Mouse (Mus musculus): ENCODE data around the gene Dmd. TPM values are rescaled to one million over a fixed set of nuclear protein-coding genes. Genes with fewer than 3 reads are reported as not detected.

Dmd gene
- polyA plus RNA-seq, 1 experiment from 2014 or later, result 30.9 TPM

DNA sequence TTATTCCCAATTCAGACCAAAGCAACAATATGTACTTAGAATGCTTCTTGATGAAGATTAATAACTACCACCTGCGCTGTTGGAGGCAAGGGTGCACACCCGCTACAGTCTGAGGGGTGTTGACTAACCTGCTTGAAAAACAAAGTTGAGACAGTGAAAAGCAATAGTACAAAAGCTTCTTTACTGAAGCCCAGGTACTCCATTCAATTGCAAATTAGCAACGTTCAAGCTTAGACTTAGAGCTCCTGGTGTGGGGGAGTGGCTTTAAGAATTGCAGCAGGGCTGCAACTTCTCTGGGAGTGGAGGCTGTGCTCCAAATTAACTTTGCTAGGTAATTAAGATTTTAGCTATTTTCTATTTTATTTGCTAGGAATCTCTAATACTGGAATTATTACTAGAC lies 1495.3 kb downstream of the Dmd start:
- Histone ChIP-seq H3K27ac (ENCODE audit: low read depth) (no peak overlapping the region), H3K9me3 (ENCODE audit: control insufficient read depth, low read length) (no peaks in the 10 kb centered on the region), H3K36me3 (ENCODE audit: control insufficient read depth, insufficient read depth, low read length) (no peaks in the 10 kb centered on the region), H3K4me2 (ENCODE audit: low read length) (no peak overlapping the region), H3K9ac (ENCODE audit: low read length) (no peak overlapping the region), H3K27me3 (replicated peaks; ENCODE audit: control insufficient read depth, insufficient read depth, low read length) (no peaks in the 10 kb centered on the region), H3K4me1 (replicated peaks; ENCODE audit: control insufficient read depth, insufficient read depth, low read length) (no peaks in the 10 kb centered on the region), H3K4me3 (ENCODE audit: low read depth, low read length) (no peak overlapping the region)
- no peak for DNase-seq (ENCODE audit: low spot score)
- WGBS, result 53% methylated on average over 3 of the region's 3 CpGs
- ATAC-seq (replicated peaks; ENCODE audit: low FRiP score, low TSS enrichment, low read depth), result no peak

DNA sequence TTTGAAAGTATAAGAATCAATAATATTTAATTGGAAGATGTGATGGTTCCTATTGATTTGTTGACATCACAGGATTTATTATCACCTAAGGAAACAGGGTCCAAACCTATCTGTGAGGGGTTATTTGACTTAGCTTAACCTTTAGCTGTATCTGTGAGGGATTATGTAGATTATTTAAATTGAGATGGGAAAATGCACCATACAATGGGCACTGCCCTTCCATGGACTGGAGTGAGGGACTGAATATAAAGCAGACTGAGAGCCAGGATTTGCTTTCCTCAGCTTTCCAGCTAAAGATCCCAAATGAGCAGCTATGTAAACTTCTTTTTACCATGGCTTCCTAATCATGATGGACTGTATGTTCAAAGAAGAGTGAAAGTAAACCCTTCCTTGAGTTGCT lies 1496.0 kb downstream of the Dmd start:
- no peaks in the 10 kb centered on the region for H3K9me3 ChIP-seq (ENCODE audit: control insufficient read depth, low read length)
- ATAC-seq (replicated peaks; ENCODE audit: low FRiP score, low TSS enrichment, low read depth) (no peak), DNase-seq (ENCODE audit: low spot score) (no peak)
- no peak overlapping the region for H3K27ac ChIP-seq (ENCODE audit: low read depth)
- H3K4me1 ChIP-seq (replicated peaks; ENCODE audit: control insufficient read depth, insufficient read depth, low read length), result no peaks in the 10 kb centered on the region
- H3K4me2 ChIP-seq (ENCODE audit: low read length), result no peak overlapping the region
- no peaks in the 10 kb centered on the region for H3K27me3 ChIP-seq (replicated peaks; ENCODE audit: control insufficient read depth, insufficient read depth, low read length)
- H3K4me3 ChIP-seq (ENCODE audit: low read depth, low read length), result no peak overlapping the region
- no peak overlapping the region for H3K9ac ChIP-seq (ENCODE audit: low read length)
- H3K36me3 ChIP-seq (ENCODE audit: control insufficient read depth, insufficient read depth, low read length), result no peaks in the 10 kb centered on the region

DNA sequence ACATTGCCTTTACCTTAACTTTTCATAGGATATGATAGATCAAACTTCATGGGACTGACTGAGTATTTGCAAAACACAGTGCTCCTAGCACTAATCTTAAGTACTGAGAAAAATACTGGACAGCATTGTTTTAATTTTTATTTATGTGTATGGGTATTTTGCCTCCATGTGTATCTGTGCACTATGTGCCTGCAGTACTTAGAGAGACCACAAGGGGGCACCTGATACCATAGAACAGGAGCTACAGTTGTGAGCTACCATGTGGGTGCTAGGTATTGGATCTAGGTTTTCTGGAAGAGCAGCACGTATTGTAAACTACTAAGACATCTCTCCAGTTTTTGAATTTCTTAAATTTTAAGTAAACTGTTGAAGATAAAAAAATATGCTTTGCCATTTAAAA lies 1505.8 kb downstream of the Dmd start:
- Histone ChIP-seq H3K27me3 (replicated peaks; ENCODE audit: control insufficient read depth, insufficient read depth, low read length) (no peaks in the 10 kb centered on the region), H3K4me1 (replicated peaks; ENCODE audit: control insufficient read depth, insufficient read depth, low read length) (no peaks in the 10 kb centered on the region), H3K9me3 (ENCODE audit: control insufficient read depth, low read length) (no peaks in the 10 kb centered on the region), H3K27ac (ENCODE audit: low read depth) (no peak overlapping the region), H3K9ac (ENCODE audit: low read length) (no peak overlapping the region), H3K4me3 (ENCODE audit: low read depth, low read length) (no peak overlapping the region), H3K4me2 (ENCODE audit: low read length) (no peak overlapping the region), H3K36me3 (ENCODE audit: control insufficient read depth, insufficient read depth, low read length) (no peaks in the 10 kb centered on the region)
- WGBS, result 91% methylated on average over 1 of the region's 1 CpGs
- ATAC-seq (replicated peaks; ENCODE audit: low FRiP score, low TSS enrichment, low read depth) (no peak), DNase-seq (ENCODE audit: low spot score) (peak; percentile 52)

- ATAC-seq (replicated peaks; ENCODE audit: low FRiP score, low TSS enrichment, low read depth), result no peak
- H3K4me3 ChIP-seq (ENCODE audit: low read depth, low read length), result no peak overlapping the region
- no peaks in the 10 kb centered on the region for H3K27me3 ChIP-seq (replicated peaks; ENCODE audit: control insufficient read depth, insufficient read depth, low read length)
- no peaks in the 10 kb centered on the region for H3K36me3 ChIP-seq (ENCODE audit: control insufficient read depth, insufficient read depth, low read length)
- H3K27ac ChIP-seq (ENCODE audit: low read depth), result no peak overlapping the region
- H3K9ac ChIP-seq (ENCODE audit: low read length), result no peak overlapping the region
- H3K9me3 ChIP-seq (ENCODE audit: control insufficient read depth, low read length), result no peaks in the 10 kb centered on the region
- DNase-seq (ENCODE audit: low spot score), result no peak
- H3K4me1 ChIP-seq (replicated peaks; ENCODE audit: control insufficient read depth, insufficient read depth, low read length), result no peaks in the 10 kb centered on the region
- WGBS, result 71% methylated on average over 3 of the region's 3 CpGs
- no peak overlapping the region for H3K4me2 ChIP-seq (ENCODE audit: low read length)
Observed at GRCm38 (mm10) chrX:84514650-84515366, 1566.1 kb downstream of the Dmd start.

- no peak for ATAC-seq (replicated peaks; ENCODE audit: low FRiP score, low TSS enrichment, low read depth)
- no peak overlapping the region for H3K27ac ChIP-seq (ENCODE audit: low read depth)
- no peak overlapping the region for H3K4me3 ChIP-seq (ENCODE audit: low read depth, low read length)
- WGBS, result 95% methylated on average over 1 of the region's 1 CpGs
- no peaks in the 10 kb centered on the region for H3K9me3 ChIP-seq (ENCODE audit: control insufficient read depth, low read length)
- no peaks in the 10 kb centered on the region for H3K27me3 ChIP-seq (replicated peaks; ENCODE audit: control insufficient read depth, insufficient read depth, low read length)
- no peak overlapping the region for H3K4me2 ChIP-seq (ENCODE audit: low read length)
- no peaks in the 10 kb centered on the region for H3K4me1 ChIP-seq (replicated peaks; ENCODE audit: control insufficient read depth, insufficient read depth, low read length)
- H3K36me3 ChIP-seq (ENCODE audit: control insufficient read depth, insufficient read depth, low read length), result no peaks in the 10 kb centered on the region
- DNase-seq (ENCODE audit: low spot score), result no peak
- H3K9ac ChIP-seq (ENCODE audit: low read length), result no peak overlapping the region
Observed at GRCm38 (mm10) chrX:84551995-84552394, 1603.3 kb downstream of the Dmd start.

- DNase-seq (ENCODE audit: low spot score) (no peak), ATAC-seq (replicated peaks; ENCODE audit: low FRiP score, low TSS enrichment, low read depth) (no peak)
- H3K27ac ChIP-seq (ENCODE audit: low read depth), result no peak overlapping the region
- H3K36me3 ChIP-seq (ENCODE audit: control insufficient read depth, insufficient read depth, low read length), result no peaks in the 10 kb centered on the region
- H3K27me3 ChIP-seq (replicated peaks; ENCODE audit: control insufficient read depth, insufficient read depth, low read length), result no peaks in the 10 kb centered on the region
- no peaks in the 10 kb centered on the region for H3K4me1 ChIP-seq (replicated peaks; ENCODE audit: control insufficient read depth, insufficient read depth, low read length)
- H3K4me2 ChIP-seq (ENCODE audit: low read length), result no peak overlapping the region
- H3K4me3 ChIP-seq (ENCODE audit: low read depth, low read length), result no peak overlapping the region
- WGBS, result 5% methylated on average over 1 of the region's 1 CpGs
- H3K9ac ChIP-seq (ENCODE audit: low read length), result no peak overlapping the region
- H3K9me3 ChIP-seq (ENCODE audit: control insufficient read depth, low read length), result no peaks in the 10 kb centered on the region
Observed at GRCm38 (mm10) chrX:84553441-84553840, 1604.8 kb downstream of the Dmd start.

DNA sequence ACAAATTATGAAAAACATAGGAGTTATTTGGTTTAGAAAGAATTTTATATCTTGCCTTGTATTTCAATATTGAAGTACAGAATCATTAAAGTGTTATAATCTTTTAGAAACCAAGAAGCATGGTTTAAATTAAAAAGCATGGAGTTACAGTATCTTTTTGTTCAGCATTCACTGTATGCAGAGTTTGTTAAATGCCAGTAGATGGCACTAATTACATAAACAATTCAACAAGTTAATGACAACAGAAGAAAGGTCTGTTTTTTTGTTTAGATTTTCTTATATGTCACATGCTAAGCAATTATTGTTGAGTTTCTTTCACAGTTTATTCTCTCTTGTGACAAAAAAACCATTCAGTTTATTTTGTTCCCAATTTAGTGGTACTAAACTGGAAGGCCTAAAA lies 1649.8 kb downstream of the Dmd start:
- Histone ChIP-seq H3K27ac (ENCODE audit: low read depth) (no peak overlapping the region), H3K9me3 (ENCODE audit: control insufficient read depth, low read length) (no peaks in the 10 kb centered on the region), H3K4me1 (replicated peaks; ENCODE audit: control insufficient read depth, insufficient read depth, low read length) (no peaks in the 10 kb centered on the region), H3K4me3 (ENCODE audit: low read depth, low read length) (no peak overlapping the region), H3K27me3 (replicated peaks; ENCODE audit: control insufficient read depth, insufficient read depth, low read length) (no peaks in the 10 kb centered on the region), H3K36me3 (ENCODE audit: control insufficient read depth, insufficient read depth, low read length) (no peaks in the 10 kb centered on the region), H3K4me2 (ENCODE audit: low read length) (no peak overlapping the region), H3K9ac (ENCODE audit: low read length) (no peak overlapping the region)
- DNase-seq (ENCODE audit: low spot score) (no peak), ATAC-seq (replicated peaks; ENCODE audit: low FRiP score, low TSS enrichment, low read depth) (no peak)

DNA sequence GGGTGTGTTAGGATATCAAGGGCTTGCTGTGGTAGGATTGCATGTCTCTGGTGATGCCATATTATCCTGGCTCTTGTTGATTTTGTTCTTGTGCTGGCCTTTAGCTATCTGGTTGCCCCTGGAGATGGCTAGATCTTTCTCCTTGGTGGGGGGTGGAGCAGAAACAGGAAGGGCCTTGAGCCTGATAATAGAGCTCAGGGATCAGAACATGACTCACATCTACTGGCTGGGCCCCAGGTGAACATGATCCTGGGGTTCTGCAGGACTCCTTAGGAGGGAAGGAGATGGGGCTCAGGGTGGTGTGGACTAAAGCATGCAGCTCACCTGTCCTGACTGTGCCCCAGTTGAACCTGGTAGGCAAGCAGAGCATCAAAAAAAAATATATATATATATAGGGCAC lies 1691.8 kb downstream of the Dmd start:
- Histone ChIP-seq H3K9me3 (ENCODE audit: control insufficient read depth, low read length) (no peaks in the 10 kb centered on the region), H3K4me1 (replicated peaks; ENCODE audit: control insufficient read depth, insufficient read depth, low read length) (no peaks in the 10 kb centered on the region), H3K4me3 (ENCODE audit: low read depth, low read length) (no peak overlapping the region), H3K4me2 (ENCODE audit: low read length) (no peak overlapping the region), H3K27ac (ENCODE audit: low read depth) (no peak overlapping the region), H3K9ac (ENCODE audit: low read length) (no peak overlapping the region), H3K36me3 (ENCODE audit: control insufficient read depth, insufficient read depth, low read length) (no peaks in the 10 kb centered on the region), H3K27me3 (replicated peaks; ENCODE audit: control insufficient read depth, insufficient read depth, low read length) (no peaks in the 10 kb centered on the region)
- DNase-seq (ENCODE audit: low spot score) (no peak), ATAC-seq (replicated peaks; ENCODE audit: low FRiP score, low TSS enrichment, low read depth) (no peak)

GRCm38 (mm10) chrX:84747683-84748082 lies 1799.0 kb downstream of the Dmd start:
- Histone ChIP-seq H3K9me3 (ENCODE audit: control insufficient read depth, low read length) (no peaks in the 10 kb centered on the region), H3K9ac (ENCODE audit: low read length) (no peak overlapping the region), H3K4me2 (ENCODE audit: low read length) (no peak overlapping the region), H3K36me3 (ENCODE audit: control insufficient read depth, insufficient read depth, low read length) (no peaks in the 10 kb centered on the region), H3K27me3 (replicated peaks; ENCODE audit: control insufficient read depth, insufficient read depth, low read length) (no peaks in the 10 kb centered on the region), H3K27ac (ENCODE audit: low read depth) (no peak overlapping the region), H3K4me3 (ENCODE audit: low read depth, low read length) (no peak overlapping the region), H3K4me1 (replicated peaks; ENCODE audit: control insufficient read depth, insufficient read depth, low read length) (no peaks in the 10 kb centered on the region)
- ATAC-seq (replicated peaks; ENCODE audit: low FRiP score, low TSS enrichment, low read depth) (no peak), DNase-seq (ENCODE audit: low spot score) (no peak)
- 40% methylated on average over 4 of the region's 4 CpGs for WGBS

Measured in intestine, embryonic 14.5 days (tissue).